Mouse (Mus musculus) hindbrain, embryonic 10.5 days (tissue): ENCODE measurements around the gene Rprd1b. TPM values are rescaled to one million over a fixed set of nuclear protein-coding genes. Genes with fewer than 3 reads are reported as not detected.

Experiments
- DNase-seq: peaks from one replicate; pipeline ENCODE4 v3.0.0-alpha.2; 2017; ENCODE audit warnings: low spot score
- H3K27ac ChIP-seq: fragments of 300-500 bp; sonication (generic); 2 replicates; pipeline ENCODE4 v1.5.1; 2016; ENCODE audit warnings: mild to moderate bottlenecking, moderate library complexity
- H3K27me3 ChIP-seq: fragments of 300-500 bp; sonication (generic); 2 replicates; pipeline ENCODE4 v1.6.1; 2016; ENCODE audit warnings: mild to moderate bottlenecking; ENCODE audit not compliant: poor library complexity, insufficient read depth, severe bottlenecking
- H3K36me3 ChIP-seq: fragments of 300-500 bp; sonication (generic); 2 replicates; pipeline ENCODE4 v1.6.1; 2016; ENCODE audit warnings: mild to moderate bottlenecking, moderate library complexity
- H3K4me1 ChIP-seq: fragments of 300-500 bp; sonication (generic); replicated peaks from 2 replicates; pipeline ENCODE4 v1.6.1; 2016; ENCODE audit warnings: mild to moderate bottlenecking
- H3K4me3 ChIP-seq: fragments of 300-500 bp; sonication (generic); 2 replicates; pipeline ENCODE4 v1.5.1; 2016; ENCODE audit warnings: mild to moderate bottlenecking, moderate library complexity
- H3K9me3 ChIP-seq: fragments of 300-500 bp; sonication (generic); 2 replicates; pipeline ENCODE4 v1.6.1; 2016; ENCODE audit warnings: mild to moderate bottlenecking, moderate library complexity
- WGBS: fragments of 180-500 bp; shearing (Covaris S2); methylation state at CpG from one replicate; pipeline ENCODE4 v1.1.7; 2016; 5-methylcytosine and 5-hydroxymethylcytosine counted together
- polyA plus RNA-seq: library from polyadenylated mRNA; unstranded; fragments of >200 nt; fragmentation: Nextera tagmentation; extraction: Ambion mirVana; gene quantifications from 2 replicates; pipeline ENCODE4 v1.2.1, GENCODE M21; 2016

Gene Rprd1b
- polyA plus RNA-seq, 1 experiment from 2014 or later: 55.7 TPM

GRCm38 (mm10) chr2:158165776-158166175 lies 137.5 kb downstream of the Rprd1b start:
- Histone ChIP-seq H3K36me3 (no peaks in the 10 kb centered on the region), H3K4me3 (no peak overlapping the region), H3K9me3 (no peaks in the 10 kb centered on the region; the same call in 1 of the 2 replicates), H3K27me3 (no peaks in the 10 kb centered on the region), H3K27ac (no peak overlapping the region), H3K4me1 (peaks cover 14% of the 10 kb centered on the region)
- no peak for DNase-seq
- 86% methylated on average over 4 of the region's 4 CpGs for WGBS

GRCm38 (mm10) chr2:158166628-158167027 lies 138.3 kb downstream of the Rprd1b start:
- Histone ChIP-seq H3K36me3 (no peaks in the 10 kb centered on the region), H3K27ac (no peak overlapping the region), H3K27me3 (no peaks in the 10 kb centered on the region), H3K4me1 (peaks cover 10% of the 10 kb centered on the region; the same call in 1 of the 2 replicates), H3K9me3 (no peaks in the 10 kb centered on the region), H3K4me3 (no peak overlapping the region)
- WGBS: 83% methylated on average over 7 of the region's 7 CpGs
- no peak for DNase-seq

GRCm38 (mm10) chr2:158167496-158168205 lies 139.4 kb downstream of the Rprd1b start:
- Histone ChIP-seq H3K27ac (no peak overlapping the region), H3K4me1 (peaks cover 10% of the 10 kb centered on the region; the same call in 1 of the 2 replicates), H3K4me3 (no peak overlapping the region), H3K9me3 (no peaks in the 10 kb centered on the region; the same call in 1 of the 2 replicates), H3K27me3 (no peaks in the 10 kb centered on the region), H3K36me3 (no peaks in the 10 kb centered on the region)
- 83% methylated on average over 9 of the region's 9 CpGs for WGBS
- DNase-seq: no peak

- Histone ChIP-seq H3K4me3 (no peak overlapping the region), H3K27me3 (no peaks in the 10 kb centered on the region), H3K36me3 (no peaks in the 10 kb centered on the region), H3K4me1 (peaks cover 10% of the 10 kb centered on the region; the same call in 1 of the 2 replicates), H3K9me3 (no peaks in the 10 kb centered on the region; the same call in 1 of the 2 replicates), H3K27ac (no peak overlapping the region)
- DNase-seq: no peak
- 75% methylated on average over 8 of the region's 8 CpGs for WGBS
Observed at GRCm38 (mm10) chr2:158168741-158169211, 140.5 kb downstream of the Rprd1b start.

- H3K36me3 ChIP-seq: no peaks in the 10 kb centered on the region
- no peaks in the 10 kb centered on the region; the same call in 1 of the 2 replicates for H3K9me3 ChIP-seq
- peaks cover 10% of the 10 kb centered on the region; the same call in 1 of the 2 replicates for H3K4me1 ChIP-seq
- whole genome bisulfite sequencing: 85% methylated on average over 6 of the region's 6 CpGs
- no peak for DNase-seq
- H3K4me3 ChIP-seq: no peak overlapping the region
- no peaks in the 10 kb centered on the region for H3K27me3 ChIP-seq
- H3K27ac ChIP-seq: no peak overlapping the region
Observed at GRCm38 (mm10) chr2:158169351-158169750, 141.1 kb downstream of the Rprd1b start.

- no peak overlapping the region for H3K4me3 ChIP-seq
- H3K36me3 ChIP-seq: no peaks in the 10 kb centered on the region
- no peak overlapping the region for H3K27ac ChIP-seq
- peaks cover 12% of the 10 kb centered on the region; the same call in 1 of the 2 replicates for H3K4me1 ChIP-seq
- WGBS: 91% methylated on average over 7 of the region's 7 CpGs
- no peaks in the 10 kb centered on the region; the same call in 1 of the 2 replicates for H3K9me3 ChIP-seq
- DNase-seq: no peak
- no peaks in the 10 kb centered on the region for H3K27me3 ChIP-seq
Observed at GRCm38 (mm10) chr2:158169771-158170170, 141.5 kb downstream of the Rprd1b start.

GRCm38 (mm10) chr2:158170394-158170793 lies 142.1 kb downstream of the Rprd1b start:
- Histone ChIP-seq H3K27ac (no peak overlapping the region), H3K36me3 (no peaks in the 10 kb centered on the region), H3K9me3 (no peaks in the 10 kb centered on the region; the same call in 1 of the 2 replicates), H3K4me3 (no peak overlapping the region), H3K27me3 (no peaks in the 10 kb centered on the region), H3K4me1 (peaks cover 14% of the 10 kb centered on the region; the same call in 1 of the 2 replicates)
- no peak for DNase-seq
- WGBS: 90% methylated on average over 2 of the region's 2 CpGs

- Histone ChIP-seq H3K27ac (no peak overlapping the region; the same call in 1 of the 2 replicates), H3K4me1 (peaks cover 23% of the 10 kb centered on the region), H3K27me3 (no peaks in the 10 kb centered on the region; the same call in 1 of the 2 replicates), H3K4me3 (no peak overlapping the region), H3K36me3 (no peaks in the 10 kb centered on the region), H3K9me3 (no peaks in the 10 kb centered on the region; the same call in 1 of the 2 replicates)
- no peak for DNase-seq
- whole genome bisulfite sequencing: 86% methylated on average over 5 of the region's 5 CpGs
Observed at GRCm38 (mm10) chr2:158174438-158174837, 146.1 kb downstream of the Rprd1b start.

- H3K36me3 ChIP-seq: no peaks in the 10 kb centered on the region
- peaks cover under 1% of the 10 kb centered on the region; the same call in 1 of the 2 replicates for H3K27me3 ChIP-seq
- H3K27ac ChIP-seq: no peak overlapping the region; the same call in 1 of the 2 replicates
- no peaks in the 10 kb centered on the region; the same call in 1 of the 2 replicates for H3K9me3 ChIP-seq
- DNase-seq: no peak
- WGBS: 92% methylated on average over 15 of the region's 15 CpGs
- H3K4me3 ChIP-seq: no peak overlapping the region
- H3K4me1 ChIP-seq: peaks cover 29% of the 10 kb centered on the region
Observed at GRCm38 (mm10) chr2:158174958-158175357, 146.7 kb downstream of the Rprd1b start.

- WGBS: 81% methylated on average over 3 of the region's 3 CpGs
- no peaks in the 10 kb centered on the region for H3K36me3 ChIP-seq
- peaks cover 6% of the 10 kb centered on the region; the same call in 1 of the 2 replicates for H3K27me3 ChIP-seq
- no peak overlapping the region for H3K4me3 ChIP-seq
- DNase-seq: no peak
- peaks cover 31% of the 10 kb centered on the region for H3K4me1 ChIP-seq
- no peaks in the 10 kb centered on the region; the same call in 1 of the 2 replicates for H3K9me3 ChIP-seq
- H3K27ac ChIP-seq: no peak overlapping the region
Observed at GRCm38 (mm10) chr2:158175433-158175832, 147.1 kb downstream of the Rprd1b start.

- DNase-seq: no peak
- no peak overlapping the region for H3K4me3 ChIP-seq
- peaks cover 6% of the 10 kb centered on the region; the same call in 1 of the 2 replicates for H3K27me3 ChIP-seq
- peaks cover 31% of the 10 kb centered on the region for H3K4me1 ChIP-seq
- WGBS: 92% methylated on average over 9 of the region's 9 CpGs
- no peaks in the 10 kb centered on the region for H3K36me3 ChIP-seq
- no peaks in the 10 kb centered on the region; the same call in 1 of the 2 replicates for H3K9me3 ChIP-seq
- no peak overlapping the region for H3K27ac ChIP-seq
Observed at GRCm38 (mm10) chr2:158176763-158177162, 148.5 kb downstream of the Rprd1b start.

- WGBS: 47% methylated on average over 3 of the region's 3 CpGs
- Histone ChIP-seq H3K4me1 (peaks cover 31% of the 10 kb centered on the region), H3K9me3 (no peaks in the 10 kb centered on the region), H3K36me3 (no peaks in the 10 kb centered on the region), H3K4me3 (no peak overlapping the region), H3K27me3 (peaks cover 6% of the 10 kb centered on the region; the same call in 1 of the 2 replicates), H3K27ac (no peak overlapping the region)
- no peak for DNase-seq
Observed at GRCm38 (mm10) chr2:158177574-158177973, 149.3 kb downstream of the Rprd1b start.

- 81% methylated on average over 4 of the region's 4 CpGs for WGBS
- Histone ChIP-seq H3K9me3 (no peaks in the 10 kb centered on the region), H3K36me3 (no peaks in the 10 kb centered on the region), H3K4me3 (no peak overlapping the region), H3K27me3 (peaks cover 6% of the 10 kb centered on the region; the same call in 1 of the 2 replicates), H3K4me1 (peaks cover 31% of the 10 kb centered on the region), H3K27ac (0 out of 2 replicates have a peak overlapping the region, but pooled peaks have one; percentile 80)
- DNase-seq: no peak
Observed at GRCm38 (mm10) chr2:158178139-158178538, 149.8 kb downstream of the Rprd1b start.
